Mouse (Mus musculus) thymus, adult 2 months (tissue): ENCODE results near the gene Rftn2.

ENCODE experiments used
- CTCF ChIP-seq: fragments of 200-500 bp; IDR thresholded peaks from 2 replicates; pipeline ENCODE4 v1.5.1; 2012; ENCODE audit warnings: mild to moderate bottlenecking, control low read depth, low read length, moderate library complexity, borderline replicate concordance; ENCODE audit not compliant: control insufficient read depth, poor library complexity, insufficient read depth; ENCODE audit errors: extremely low read depth
- POLR2A ChIP-seq: fragments of 200-500 bp; IDR thresholded peaks from 2 replicates; pipeline ENCODE4 v1.6.1; 2012; ENCODE audit warnings: mild to moderate bottlenecking, low read length, control low read depth, moderate library complexity; ENCODE audit not compliant: control insufficient read depth, poor library complexity, insufficient read depth; ENCODE audit errors: extremely low read depth

- no peak for TF ChIP-seq CTCF
- TF ChIP-seq POLR2A: no peak
These were observed 9.4 kb downstream of the Rftn2 start for GRCm38 (mm10) chr1:55217191-55217590.
